Mouse (Mus musculus) cortical plate, adult 2 months (tissue): ENCODE results near the gene Itgb2. TPM values are rescaled to one million over a fixed set of nuclear protein-coding genes. Genes with fewer than 3 reads are reported as not detected.

Experiments
- H3K27ac ChIP-seq: fragments of 200-500 bp; 2 replicates; pipeline ENCODE4 v1.5.1; 2012; ENCODE audit warnings: low read length, control low read depth, inconsistent platforms; ENCODE audit not compliant: insufficient read depth
- H3K4me1 ChIP-seq: fragments of 200-500 bp; 2 replicates; pipeline ENCODE4 v1.6.1; 2011; ENCODE audit warnings: low read length; ENCODE audit not compliant: control insufficient read depth, insufficient read depth
- H3K4me3 ChIP-seq: fragments of 200-500 bp; 2 replicates; pipeline ENCODE4 v1.5.1; 2011; ENCODE audit warnings: mild to moderate bottlenecking, low read length, control low read depth; ENCODE audit not compliant: insufficient read depth
- CTCF ChIP-seq: fragments of 200-500 bp; IDR thresholded peaks from 2 replicates; pipeline ENCODE4 v1.5.1; 2011; ENCODE audit warnings: mild to moderate bottlenecking, control low read depth, low read length; ENCODE audit not compliant: insufficient read depth; ENCODE audit errors: extremely low read depth
- POLR2A ChIP-seq: fragments of 200-500 bp; IDR thresholded peaks from 2 replicates; pipeline ENCODE4 v1.6.1; 2011; ENCODE audit warnings: mild to moderate bottlenecking, low read length, control low read depth; ENCODE audit not compliant: insufficient read depth; ENCODE audit errors: extremely low read depth
- polyA plus RNA-seq: library from polyadenylated mRNA; depleted of rRNA; stranded (reverse); fragments of >200 nt; gene quantifications from 2 replicates; pipeline ENCODE4 v1.2.3, GENCODE M21; 2012

The Itgb2 gene
- polyA plus RNA-seq, 1 experiment: 6.1 TPM

DNA sequence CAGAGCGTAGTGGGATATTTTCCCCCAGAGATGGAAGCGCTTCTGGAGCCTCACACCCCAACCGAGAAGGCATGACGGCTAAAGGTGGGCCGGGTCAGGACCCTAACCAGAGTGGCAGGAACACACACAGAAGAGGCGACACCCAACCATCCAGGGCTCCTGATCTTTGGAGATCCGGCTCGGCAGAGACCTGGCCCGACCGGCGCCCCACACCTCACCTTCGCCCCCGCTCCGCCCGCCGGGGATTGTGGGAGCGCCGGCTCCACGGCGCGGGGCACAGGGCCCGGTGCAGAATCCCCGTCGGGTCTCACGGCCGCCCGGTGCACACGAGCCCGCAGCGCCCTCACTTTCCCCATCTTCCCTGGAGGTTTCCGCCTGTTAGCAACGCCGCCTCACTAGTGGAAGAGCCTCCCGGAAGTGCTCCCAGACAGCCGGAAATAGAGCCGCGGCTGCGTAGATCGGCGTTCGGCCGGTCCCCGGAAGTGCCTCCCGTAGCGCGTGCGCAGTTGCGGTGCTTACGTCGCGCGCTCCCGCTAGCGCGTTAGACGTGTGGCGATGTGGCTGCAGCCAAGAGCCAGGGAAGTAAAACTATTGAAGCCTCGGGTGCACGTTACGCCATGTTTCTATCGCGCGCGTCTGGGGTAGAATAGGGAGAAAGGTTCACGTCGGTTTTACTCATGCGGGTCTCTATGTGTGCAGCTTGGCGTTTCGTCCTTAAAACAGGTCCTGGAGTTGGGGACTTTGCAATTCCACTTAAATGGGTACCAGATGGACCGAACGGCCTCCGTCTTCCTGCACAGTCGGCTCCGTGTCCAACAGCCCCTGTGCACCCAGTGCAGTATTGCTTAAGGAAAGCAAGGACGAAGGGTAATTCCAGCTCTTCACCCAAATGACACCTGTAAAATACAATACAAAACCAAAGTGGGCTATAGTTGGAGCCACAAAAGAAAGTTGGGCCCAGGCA lies 14.4 kb upstream of the Itgb2 start, which contains the start of gene Fam207a:
TSS of gene Fam207a (minus strand) at position 401 of the 964 bp plus-strand sequence.
- TF ChIP-seq POLR2A: peak; percentile 97
- TF ChIP-seq CTCF: no peak
- 0 out of 2 replicates have a peak within 1 kb of the TSS, but pooled peaks have one; percentile 1 for H3K27ac ChIP-seq
- peaks cover 5% of the 10 kb centered on the region; the same call in 1 of the 2 replicates for H3K4me1 ChIP-seq
- H3K4me3 ChIP-seq: peak within 1 kb of the TSS; percentile 66

DNA sequence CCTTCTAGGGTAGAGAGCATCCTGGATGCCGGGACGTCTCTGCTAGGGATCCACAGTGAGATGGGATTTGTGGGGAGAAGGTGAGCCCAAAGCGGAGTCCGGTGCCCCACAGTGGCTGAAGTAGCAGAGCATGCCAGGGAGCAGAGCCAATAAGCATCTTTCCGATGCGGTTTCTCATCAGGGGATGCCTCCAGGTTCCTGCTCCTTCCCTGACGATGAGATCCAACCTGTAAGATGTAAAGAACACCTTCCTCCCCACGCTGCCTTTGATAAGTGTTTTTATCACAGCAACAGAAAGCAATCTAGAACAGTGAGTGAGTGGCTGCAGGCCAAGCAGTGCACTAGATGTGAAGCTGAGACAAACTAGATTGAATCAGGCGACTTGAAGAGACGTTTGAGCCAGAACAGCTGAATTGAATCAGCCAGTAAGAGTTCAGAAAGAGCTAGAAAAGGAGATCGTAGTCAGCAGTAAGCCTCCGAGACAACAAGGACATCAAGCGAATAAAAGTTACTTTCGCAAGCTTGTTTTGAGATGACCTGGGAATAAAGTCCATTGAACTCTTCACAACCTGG lies 13.6 kb upstream of the Itgb2 start:
- TF ChIP-seq POLR2A (no peak), CTCF (no peak)

DNA sequence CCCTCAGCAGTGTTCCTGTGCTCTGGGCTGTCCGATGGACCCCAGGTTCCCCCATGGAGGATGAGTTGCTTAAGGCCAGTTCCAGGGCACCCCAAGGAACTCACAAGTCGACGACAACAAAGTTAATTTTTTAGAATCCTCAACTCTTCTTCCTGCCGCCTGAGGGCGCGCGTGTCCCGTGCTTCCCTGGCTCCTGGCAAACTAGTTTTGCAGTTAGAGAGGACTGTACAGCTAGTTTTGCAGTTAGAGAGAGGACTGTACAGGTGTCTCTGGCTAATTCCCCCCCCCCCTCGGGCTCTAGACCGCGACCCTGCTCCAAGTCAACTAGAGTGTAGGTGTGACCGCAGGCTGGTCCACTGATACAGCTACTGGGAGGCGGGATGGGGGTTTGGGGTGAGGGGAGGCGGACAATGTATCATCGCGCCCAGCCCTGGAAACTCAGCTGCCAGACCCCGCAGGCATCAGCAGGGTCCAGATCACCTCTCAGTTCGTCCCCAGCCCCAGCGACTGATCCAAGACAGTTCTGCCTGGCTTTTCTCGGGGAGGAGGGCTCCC lies 12.9 kb upstream of the Itgb2 start:
- TF ChIP-seq CTCF (peak; percentile 94), POLR2A (no peak)
- Histone ChIP-seq H3K27ac (no peak overlapping the region), H3K4me1 (peaks cover 6% of the 10 kb centered on the region), H3K4me3 (no peak overlapping the region)

More for the DNA sequence above, 13.6 kb upstream of the Itgb2 start:
- peaks cover 5% of the 10 kb centered on the region; the same call in 1 of the 2 replicates for H3K4me1 ChIP-seq
- 0 out of 2 replicates have a peak overlapping the region, but pooled peaks have one; percentile 1 for H3K27ac ChIP-seq
- peak overlapping the region; percentile 66 for H3K4me3 ChIP-seq

DNA sequence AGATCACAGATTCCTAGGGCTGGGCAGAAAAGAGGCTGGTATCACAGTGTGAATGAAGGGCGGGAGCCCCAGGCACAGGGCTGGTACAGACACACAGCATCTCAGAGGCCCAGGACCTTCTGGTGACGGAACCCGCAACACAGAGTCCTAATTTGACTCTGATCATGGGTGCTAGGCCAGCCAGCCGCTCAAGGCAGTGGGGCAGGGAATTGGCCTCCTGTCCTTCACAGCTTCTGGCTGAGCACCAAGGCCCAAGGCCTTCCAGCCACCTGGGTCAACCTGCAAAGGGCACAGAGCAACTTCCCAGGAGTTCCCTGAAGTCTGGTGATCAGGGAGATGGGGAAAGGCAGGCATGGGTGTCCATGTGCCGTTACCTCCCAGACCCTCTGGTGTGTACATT lies 12.3 kb upstream of the Itgb2 start:
- Histone ChIP-seq H3K4me1 (peaks cover 7% of the 10 kb centered on the region), H3K27ac (no peak overlapping the region), H3K4me3 (no peak overlapping the region)
- TF ChIP-seq CTCF (no peak), POLR2A (no peak)

DNA sequence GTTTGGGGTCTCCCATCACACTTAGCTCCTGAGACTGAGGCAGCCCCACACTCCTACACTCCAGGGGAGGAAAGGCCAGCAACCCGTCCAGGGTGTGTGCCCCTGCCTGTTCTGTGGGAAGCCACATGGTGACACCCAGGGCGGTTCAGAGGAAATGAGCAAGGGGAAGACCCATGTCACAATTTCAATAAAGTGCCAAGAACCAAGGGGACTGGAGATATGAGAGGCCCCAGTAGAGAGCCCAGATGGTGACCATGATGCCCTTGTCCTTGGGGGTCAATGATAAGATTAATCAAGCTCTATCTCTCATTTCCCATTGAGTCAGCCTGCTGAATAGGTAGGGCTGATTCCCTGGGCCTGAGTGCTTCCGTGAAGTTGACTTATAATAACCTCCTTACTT lies 10.9 kb upstream of the Itgb2 start:
- peaks cover 7% of the 10 kb centered on the region for H3K4me1 ChIP-seq
- no peak for TF ChIP-seq CTCF
- no peak for TF ChIP-seq POLR2A
- H3K27ac ChIP-seq: no peak overlapping the region
- H3K4me3 ChIP-seq: no peak overlapping the region

DNA sequence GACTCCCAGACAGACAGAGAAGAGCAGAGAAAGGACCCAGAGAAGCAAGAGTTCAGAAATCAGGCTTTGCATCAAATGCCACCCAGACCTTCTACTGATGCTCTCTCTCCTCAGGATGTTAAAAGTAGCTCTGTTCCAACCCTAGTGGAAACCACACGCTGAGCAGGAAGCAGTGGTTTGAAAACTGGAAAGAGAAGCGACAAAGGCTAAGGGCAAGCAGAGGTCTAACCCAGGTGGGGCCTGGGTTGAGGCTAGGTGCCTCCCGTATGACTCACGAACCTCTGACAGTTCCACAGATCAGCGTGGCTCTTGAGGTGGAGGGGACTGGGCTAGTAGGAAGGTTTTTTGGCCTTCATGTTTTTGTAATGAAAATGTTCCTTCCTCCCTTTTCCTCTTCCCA lies 9.6 kb upstream of the Itgb2 start:
- no peak for TF ChIP-seq CTCF
- TF ChIP-seq POLR2A: no peak
- no peak overlapping the region for H3K4me3 ChIP-seq
- H3K27ac ChIP-seq: no peak overlapping the region
- peaks cover 3% of the 10 kb centered on the region; the same call in 1 of the 2 replicates for H3K4me1 ChIP-seq

DNA sequence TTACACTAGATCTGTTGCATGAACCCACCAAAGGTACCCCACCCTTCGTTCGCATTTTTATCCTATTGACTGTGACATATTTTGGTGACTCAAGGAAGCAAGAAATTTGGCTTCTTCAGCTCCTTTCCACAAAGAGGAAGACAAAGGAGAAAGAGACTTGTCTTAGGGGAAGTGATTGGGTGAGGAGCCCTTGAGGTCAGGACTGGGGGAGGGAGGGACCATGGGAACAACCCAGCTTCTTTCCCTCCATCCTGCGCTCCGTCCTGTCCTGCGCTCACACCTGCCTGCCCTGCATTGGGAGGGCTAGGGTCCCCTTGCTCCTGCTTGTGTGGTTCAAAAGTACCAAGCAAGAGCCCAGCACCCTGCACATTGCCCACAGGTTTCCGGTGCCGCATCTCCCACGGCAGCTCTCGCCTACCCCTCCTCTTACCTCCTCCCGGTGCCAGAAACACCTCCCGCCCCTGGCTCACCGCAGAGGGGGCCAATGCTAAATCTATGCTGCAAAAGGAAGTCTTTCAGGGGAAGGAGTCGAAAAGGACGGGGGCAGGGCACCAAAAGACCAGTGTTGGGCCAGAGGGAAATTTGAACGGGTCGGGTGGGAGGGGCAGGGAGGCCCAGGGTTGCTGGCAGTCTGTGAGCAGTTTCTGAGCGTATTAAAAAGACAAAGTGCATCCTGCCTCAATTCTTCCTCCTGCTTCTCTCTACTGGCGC lies 7.9 kb upstream of the Itgb2 start:
- Histone ChIP-seq H3K27ac (no peak overlapping the region), H3K4me1 (peaks cover 2% of the 10 kb centered on the region; the same call in 1 of the 2 replicates), H3K4me3 (peak overlapping the region; percentile 18)
- TF ChIP-seq POLR2A (no peak), CTCF (no peak)

DNA sequence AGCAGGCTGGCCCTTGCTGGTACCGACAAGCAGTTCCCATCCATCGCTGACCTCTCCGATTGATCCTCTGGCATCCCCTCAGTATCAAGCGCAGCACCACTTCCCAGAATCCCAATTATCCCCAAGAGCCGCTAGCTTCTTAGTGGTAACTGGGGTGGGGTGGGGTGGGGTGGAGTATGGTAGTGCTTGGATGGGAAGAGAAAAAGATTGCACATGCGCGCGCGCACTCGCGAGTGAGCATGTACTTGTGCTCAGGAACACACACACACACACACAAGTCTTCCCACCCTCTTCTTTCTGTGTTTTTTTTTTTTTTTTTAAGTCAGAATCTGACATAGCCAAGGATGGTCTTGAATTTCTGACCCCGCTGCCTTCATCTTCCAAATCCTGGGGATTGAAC lies 7.3 kb upstream of the Itgb2 start:
- no peak for TF ChIP-seq CTCF
- no peak for TF ChIP-seq POLR2A
- Histone ChIP-seq H3K4me3 (peak overlapping the region; percentile 18; the same call in 1 of the 2 replicates), H3K4me1 (peaks cover 2% of the 10 kb centered on the region; the same call in 1 of the 2 replicates), H3K27ac (no peak overlapping the region)

DNA sequence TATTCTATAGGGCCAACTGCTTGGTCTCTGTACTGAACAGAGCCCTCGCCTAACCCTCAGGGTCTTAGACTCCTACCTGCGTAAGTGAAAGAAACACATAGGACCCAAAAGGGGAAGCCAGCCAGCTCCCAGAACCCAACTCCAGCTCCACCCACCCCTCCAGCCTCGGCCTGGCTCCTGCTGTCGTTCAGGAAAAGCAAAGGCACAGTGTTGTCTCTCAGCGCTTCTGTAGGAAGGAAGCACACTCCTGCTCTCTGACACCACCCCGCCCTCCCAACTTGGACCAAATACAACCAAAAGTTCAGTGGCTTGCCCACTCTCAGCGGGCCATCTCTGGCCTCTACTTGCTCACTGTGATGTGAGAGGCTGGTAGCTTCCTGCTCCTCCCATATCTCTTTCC lies 6.7 kb upstream of the Itgb2 start:
- Histone ChIP-seq H3K4me3 (no peak overlapping the region), H3K27ac (no peak overlapping the region), H3K4me1 (peaks cover 2% of the 10 kb centered on the region; the same call in 1 of the 2 replicates)
- TF ChIP-seq POLR2A: no peak
- TF ChIP-seq CTCF: no peak
